Mouse (Mus musculus) lung, embryonic 15.5 days (tissue): ENCODE measurements around the gene Dmgdh. TPM values are rescaled to one million over a fixed set of nuclear protein-coding genes. Genes with fewer than 3 reads are reported as not detected.

Source experiments
- ATAC-seq: fragments of 200-750 bp; cut with Nextera tagmentation; 2 replicates; pipeline ENCODE4 v1.8.0; 2017; ENCODE audit warnings: moderate number of reproducible peaks, borderline replicate concordance; ENCODE audit not compliant: low FRiP score, low TSS enrichment; ENCODE audit errors: extremely low read depth
- H3K27ac ChIP-seq: fragments of 300-500 bp; sonication (generic); 2 replicates; pipeline ENCODE4 v1.5.1; 2015; ENCODE audit warnings: moderate library complexity, mild to moderate bottlenecking, inconsistent platforms
- H3K27me3 ChIP-seq: fragments of 300-500 bp; sonication (generic); 2 replicates; pipeline ENCODE4 v1.6.1; 2015; ENCODE audit warnings: inconsistent platforms
- H3K36me3 ChIP-seq: fragments of 300-500 bp; sonication (generic); 2 replicates; pipeline ENCODE4 v1.6.1; 2015; ENCODE audit warnings: inconsistent platforms
- H3K4me1 ChIP-seq: fragments of 300-500 bp; sonication (generic); 2 replicates; pipeline ENCODE4 v1.6.1; 2015; ENCODE audit warnings: inconsistent platforms
- H3K4me2 ChIP-seq: fragments of 300-500 bp; sonication (generic); 2 replicates; pipeline ENCODE4 v1.6.1; 2015; ENCODE audit warnings: inconsistent platforms, mild to moderate bottlenecking, moderate library complexity
- H3K4me3 ChIP-seq: fragments of 300-500 bp; sonication (generic); 2 replicates; pipeline ENCODE4 v1.5.1; 2015; ENCODE audit warnings: mild to moderate bottlenecking, inconsistent platforms
- H3K9ac ChIP-seq: fragments of 300-500 bp; sonication (generic); 2 replicates; pipeline ENCODE4 v1.6.1; 2015; ENCODE audit warnings: inconsistent platforms
- H3K9me3 ChIP-seq: fragments of 300-500 bp; sonication (generic); 2 replicates; pipeline ENCODE4 v1.6.1; 2016; ENCODE audit warnings: inconsistent platforms
- WGBS: fragments of 180-500 bp; shearing (Covaris S2); methylation state at CpG from one replicate; pipeline ENCODE4 v1.1.7; 2015; 5-methylcytosine and 5-hydroxymethylcytosine counted together
- polyA plus RNA-seq: library from polyadenylated mRNA; unstranded; fragments of >200 nt; fragmentation: Nextera tagmentation; extraction: Ambion mirVana; gene quantifications from 2 replicates; pipeline ENCODE4 v1.2.1, GENCODE M21; 2015

Dmgdh gene
- polyA plus RNA-seq, 1 experiment from 2014 or later: not detected

DNA sequence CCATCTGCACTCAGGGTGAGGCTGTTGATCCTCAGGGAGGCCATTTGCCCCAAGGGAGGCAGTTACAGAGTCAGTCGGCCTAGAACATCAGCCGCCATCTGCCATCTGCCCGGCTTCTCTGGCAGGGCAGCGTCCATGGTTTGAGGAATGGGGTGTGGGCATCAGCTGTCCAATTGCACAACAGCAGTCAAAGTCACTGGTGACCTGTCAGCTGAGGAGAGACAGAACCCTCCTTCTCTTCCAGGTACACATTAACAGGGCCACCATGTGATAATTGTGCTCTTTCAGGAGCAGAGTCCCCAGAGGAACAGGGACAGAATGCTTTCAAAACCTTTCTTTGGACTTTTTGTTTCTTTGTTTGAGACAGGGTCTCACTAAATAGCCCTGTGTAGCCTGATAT, 1.9 kb upstream of the Dmgdh start:
- peaks cover 11% of the 10 kb centered on the region for H3K27me3 ChIP-seq
- H3K9ac ChIP-seq: no peak overlapping the region
- H3K4me2 ChIP-seq: no peak overlapping the region
- H3K4me1 ChIP-seq: peaks cover 7% of the 10 kb centered on the region; the same call in 1 of the 2 replicates
- H3K36me3 ChIP-seq: no peaks in the 10 kb centered on the region
- no peak overlapping the region for H3K4me3 ChIP-seq
- no peak overlapping the region for H3K27ac ChIP-seq
- ATAC-seq: no peak
- no peaks in the 10 kb centered on the region for H3K9me3 ChIP-seq
- 78% methylated on average over 4 of the region's 4 CpGs for WGBS

DNA sequence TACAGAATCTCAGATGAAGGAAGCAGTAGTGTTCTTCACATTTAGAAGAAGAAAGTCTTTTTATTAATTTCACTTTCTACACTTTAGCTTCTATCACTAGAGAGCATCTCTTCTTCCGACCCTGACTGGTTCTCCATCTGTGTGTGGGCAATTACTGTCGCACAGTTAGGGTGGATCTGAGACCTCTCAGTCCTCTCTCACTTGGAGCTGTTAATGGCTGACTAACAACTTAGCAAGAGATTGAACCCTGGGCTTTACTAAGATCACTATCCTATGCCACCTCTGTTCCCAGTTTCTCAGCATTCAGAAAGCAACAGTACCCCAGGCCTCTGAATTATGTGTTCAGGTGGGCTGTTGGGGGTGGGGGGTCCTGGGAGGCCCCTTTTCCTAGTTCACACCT, 937 bp upstream of the Dmgdh start:
- 57% methylated on average over 2 of the region's 2 CpGs for WGBS
- no peaks in the 10 kb centered on the region for H3K9me3 ChIP-seq
- H3K27ac ChIP-seq: no peak overlapping the region

GRCm38 (mm10) chr13:93676864-93677263, 2.6 kb downstream of the Dmgdh start:
- WGBS: 66% methylated on average over 9 of the region's 9 CpGs
- no peak for ATAC-seq

More for the DNA sequence above, 937 bp upstream of the Dmgdh start:
- no peaks in the 10 kb centered on the region for H3K36me3 ChIP-seq
- H3K27me3 ChIP-seq: peaks cover 11% of the 10 kb centered on the region
- no peak for ATAC-seq
- H3K4me2 ChIP-seq: no peak overlapping the region
- no peak overlapping the region for H3K4me3 ChIP-seq
- H3K9ac ChIP-seq: no peak overlapping the region
- H3K4me1 ChIP-seq: peaks cover 7% of the 10 kb centered on the region; the same call in 1 of the 2 replicates

DNA sequence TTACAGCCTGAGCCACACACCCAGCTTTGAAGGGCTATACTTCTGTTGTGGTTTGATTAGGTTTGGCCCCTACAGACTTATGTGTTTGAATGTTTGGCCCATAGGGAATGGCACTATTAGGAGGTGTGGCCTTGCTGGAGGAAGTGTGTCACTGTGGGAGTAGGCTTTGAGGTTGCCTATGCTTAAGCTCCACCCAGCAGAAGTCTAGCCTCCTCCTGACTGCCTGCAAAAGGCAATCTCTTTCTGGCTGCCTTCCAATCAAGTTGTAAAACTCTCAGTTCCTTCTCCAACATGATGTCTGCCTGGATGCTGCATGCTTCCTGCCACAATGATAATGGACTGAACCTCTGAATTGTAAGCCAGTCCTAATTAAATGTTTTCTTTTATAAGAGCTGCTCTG, 9.1 kb downstream of the Dmgdh start:
- H3K27me3 ChIP-seq: no peaks in the 10 kb centered on the region
- H3K4me3 ChIP-seq: no peak overlapping the region
- no peak overlapping the region for H3K4me2 ChIP-seq
- no peaks in the 10 kb centered on the region for H3K36me3 ChIP-seq
- H3K9me3 ChIP-seq: no peaks in the 10 kb centered on the region
- ATAC-seq: no peak
- no peaks in the 10 kb centered on the region for H3K4me1 ChIP-seq
- no peak overlapping the region for H3K27ac ChIP-seq
- H3K9ac ChIP-seq: no peak overlapping the region

More at GRCm38 (mm10) chr13:93676864-93677263, 2.6 kb downstream of the Dmgdh start:
- H3K27ac ChIP-seq: no peak overlapping the region
- peaks cover 7% of the 10 kb centered on the region; the same call in 1 of the 2 replicates for H3K4me1 ChIP-seq
- H3K36me3 ChIP-seq: no peaks in the 10 kb centered on the region
- no peaks in the 10 kb centered on the region for H3K9me3 ChIP-seq
- H3K4me2 ChIP-seq: no peak overlapping the region
- no peak overlapping the region for H3K4me3 ChIP-seq
- H3K27me3 ChIP-seq: peaks cover 11% of the 10 kb centered on the region
- H3K9ac ChIP-seq: no peak overlapping the region

GRCm38 (mm10) chr13:93685226-93685625, 11.0 kb downstream of the Dmgdh start:
- ATAC-seq: no peak
- Histone ChIP-seq H3K9ac (no peak overlapping the region), H3K4me1 (no peaks in the 10 kb centered on the region), H3K4me2 (no peak overlapping the region), H3K9me3 (no peaks in the 10 kb centered on the region), H3K4me3 (no peak overlapping the region), H3K27ac (no peak overlapping the region), H3K27me3 (no peaks in the 10 kb centered on the region), H3K36me3 (no peaks in the 10 kb centered on the region)
- WGBS: 81% methylated on average over 4 of the region's 4 CpGs

DNA sequence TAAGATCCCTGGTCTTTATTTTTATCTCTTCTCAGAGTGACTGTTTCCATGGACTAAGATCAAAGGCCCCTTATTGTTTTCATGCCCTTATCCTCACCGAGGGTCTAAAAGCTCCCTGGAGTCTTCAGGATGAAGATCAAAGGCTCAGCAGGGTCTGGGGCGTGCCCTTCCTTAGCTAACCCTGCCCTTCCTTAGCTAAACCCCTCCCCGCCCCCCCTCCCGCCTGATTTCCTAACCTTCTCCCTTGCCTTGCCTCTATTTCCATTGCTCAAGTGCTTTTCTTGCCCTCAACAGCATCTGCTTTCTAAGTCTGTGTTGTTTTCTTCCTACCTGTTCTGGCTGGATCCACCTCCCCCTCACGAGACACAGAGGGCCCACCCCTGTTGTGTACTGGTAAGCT, 13.1 kb downstream of the Dmgdh start:
- Histone ChIP-seq H3K36me3 (no peaks in the 10 kb centered on the region), H3K4me2 (no peak overlapping the region), H3K4me3 (no peak overlapping the region), H3K4me1 (no peaks in the 10 kb centered on the region), H3K9me3 (no peaks in the 10 kb centered on the region), H3K27ac (no peak overlapping the region), H3K27me3 (no peaks in the 10 kb centered on the region), H3K9ac (no peak overlapping the region)
- WGBS: 10% methylated on average over 5 of the region's 5 CpGs
- ATAC-seq: no peak

- no peak overlapping the region for H3K27ac ChIP-seq
- WGBS: 91% methylated on average over 3 of the region's 3 CpGs
- no peaks in the 10 kb centered on the region for H3K36me3 ChIP-seq
- H3K4me2 ChIP-seq: no peak overlapping the region
- H3K4me3 ChIP-seq: no peak overlapping the region
- no peak overlapping the region for H3K9ac ChIP-seq
- no peaks in the 10 kb centered on the region for H3K4me1 ChIP-seq
- H3K27me3 ChIP-seq: no peaks in the 10 kb centered on the region
- no peaks in the 10 kb centered on the region for H3K9me3 ChIP-seq
- ATAC-seq: no peak
These were observed 15.3 kb downstream of the Dmgdh start for GRCm38 (mm10) chr13:93689566-93689965.

DNA sequence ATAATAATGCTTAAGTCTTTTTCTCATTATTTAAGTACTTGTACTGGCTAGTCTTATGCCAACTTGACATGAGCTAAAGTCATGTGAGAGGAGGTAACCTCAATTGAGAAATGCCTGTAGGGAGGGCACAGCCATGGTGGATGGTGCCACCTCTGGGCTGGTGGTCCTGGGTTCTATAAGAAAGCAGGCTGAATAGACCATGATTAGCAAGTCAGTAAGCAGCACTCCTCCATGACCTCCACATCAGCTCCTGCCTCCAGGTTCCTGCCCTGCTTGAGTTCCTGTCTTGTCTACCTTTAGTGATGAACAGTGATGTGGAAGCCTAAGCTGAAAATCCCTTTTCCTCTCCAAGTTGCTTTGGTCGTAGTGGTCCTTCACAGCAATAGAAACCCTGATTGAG, 16.6 kb downstream of the Dmgdh start:
- Histone ChIP-seq H3K4me2 (no peak overlapping the region), H3K27me3 (no peaks in the 10 kb centered on the region), H3K4me3 (no peak overlapping the region), H3K9ac (no peak overlapping the region), H3K4me1 (no peaks in the 10 kb centered on the region), H3K27ac (no peak overlapping the region), H3K9me3 (no peaks in the 10 kb centered on the region), H3K36me3 (no peaks in the 10 kb centered on the region)
- 97% methylated on average over 1 of the region's 1 CpGs for WGBS
- ATAC-seq: no peak

DNA sequence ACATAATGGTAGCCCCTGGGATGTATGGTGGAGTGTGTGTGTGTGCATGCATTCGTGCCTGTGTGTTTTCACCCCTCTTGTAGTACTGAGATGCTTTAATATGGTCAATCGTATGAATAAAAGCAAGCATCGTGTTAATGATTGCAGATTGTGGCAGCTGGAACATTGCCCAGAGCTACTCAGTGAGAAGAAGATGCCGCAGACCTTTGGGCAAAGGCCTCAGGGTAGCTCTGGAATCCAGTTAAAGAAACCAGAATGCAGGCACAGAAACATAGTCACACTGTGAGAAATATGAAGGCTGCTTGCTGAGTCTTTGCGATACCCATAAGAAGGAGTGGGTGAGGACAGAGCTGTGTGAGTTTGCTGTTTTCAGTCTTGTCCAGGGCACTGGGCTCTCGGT, 24.6 kb downstream of the Dmgdh start:
- H3K4me2 ChIP-seq: no peak overlapping the region
- H3K9ac ChIP-seq: no peak overlapping the region
- no peaks in the 10 kb centered on the region for H3K4me1 ChIP-seq
- H3K4me3 ChIP-seq: no peak overlapping the region
- no peak for ATAC-seq
- H3K27ac ChIP-seq: no peak overlapping the region
- H3K36me3 ChIP-seq: no peaks in the 10 kb centered on the region
- no peaks in the 10 kb centered on the region for H3K27me3 ChIP-seq
- 48% methylated on average over 6 of the region's 6 CpGs for WGBS
- no peaks in the 10 kb centered on the region for H3K9me3 ChIP-seq

GRCm38 (mm10) chr13:93705697-93706096, 31.5 kb downstream of the Dmgdh start:
- H3K9ac ChIP-seq: no peak overlapping the region
- H3K27me3 ChIP-seq: no peaks in the 10 kb centered on the region
- no peaks in the 10 kb centered on the region for H3K36me3 ChIP-seq
- H3K9me3 ChIP-seq: no peaks in the 10 kb centered on the region
- peak; percentile 49 for ATAC-seq
- no peaks in the 10 kb centered on the region for H3K4me1 ChIP-seq
- no peak overlapping the region for H3K4me2 ChIP-seq
- WGBS: 52% methylated on average over 4 of the region's 4 CpGs
- H3K4me3 ChIP-seq: no peak overlapping the region
- H3K27ac ChIP-seq: peak overlapping the region; percentile 51

- no peaks in the 10 kb centered on the region for H3K9me3 ChIP-seq
- no peak overlapping the region for H3K4me2 ChIP-seq
- H3K9ac ChIP-seq: no peak overlapping the region
- no peaks in the 10 kb centered on the region for H3K27me3 ChIP-seq
- ATAC-seq: no peak
- no peaks in the 10 kb centered on the region for H3K36me3 ChIP-seq
- H3K27ac ChIP-seq: no peak overlapping the region
- H3K4me1 ChIP-seq: no peaks in the 10 kb centered on the region
- WGBS: 55% methylated on average over 4 of the region's 4 CpGs
- no peak overlapping the region for H3K4me3 ChIP-seq
These were observed 33.0 kb downstream of the Dmgdh start for GRCm38 (mm10) chr13:93707271-93707670.

DNA sequence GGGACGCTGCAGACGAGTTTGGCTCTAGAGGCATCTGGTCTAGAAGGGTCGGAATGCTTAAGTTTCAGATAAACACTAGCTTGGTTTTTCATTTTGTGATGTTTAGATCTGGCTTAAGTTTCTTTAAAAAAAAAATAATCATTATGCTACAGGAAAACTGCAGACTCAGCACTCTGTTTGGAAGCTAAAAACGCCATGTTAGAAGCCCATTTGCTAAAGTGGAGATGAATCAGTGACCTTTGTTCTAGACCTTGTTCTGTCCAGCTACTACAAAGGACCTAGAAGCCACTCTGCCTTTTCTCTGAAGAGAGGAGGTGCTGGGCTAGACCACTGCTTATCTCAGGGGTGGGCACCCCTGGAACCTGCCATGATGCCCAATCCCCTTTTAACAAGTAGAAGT, 36.1 kb downstream of the Dmgdh start:
- Histone ChIP-seq H3K4me2 (no peak overlapping the region), H3K9me3 (no peaks in the 10 kb centered on the region), H3K27me3 (no peaks in the 10 kb centered on the region), H3K4me1 (no peaks in the 10 kb centered on the region), H3K4me3 (no peak overlapping the region), H3K27ac (no peak overlapping the region), H3K9ac (no peak overlapping the region), H3K36me3 (no peaks in the 10 kb centered on the region)
- ATAC-seq: no peak
- 87% methylated on average over 4 of the region's 4 CpGs for WGBS

DNA sequence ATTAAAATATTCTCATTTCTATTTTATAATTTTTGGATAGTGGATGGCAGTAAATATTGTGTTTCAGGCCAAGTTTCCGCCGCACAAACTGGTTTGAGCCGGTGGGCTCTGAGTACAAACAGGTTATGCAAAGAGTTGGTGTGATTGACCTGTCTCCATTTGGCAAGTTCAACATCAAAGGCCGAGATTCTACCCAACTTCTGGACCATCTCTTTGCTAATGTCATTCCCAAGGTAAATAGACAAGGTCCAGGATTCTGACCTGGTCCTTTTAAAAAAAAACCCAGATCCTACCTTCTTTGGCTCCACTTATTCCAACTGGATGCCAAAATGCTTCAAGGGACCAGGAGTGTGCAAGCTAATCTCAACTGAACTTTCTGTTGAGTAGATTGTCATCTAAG, 37.0 kb downstream of the Dmgdh start:
- no peaks in the 10 kb centered on the region for H3K4me1 ChIP-seq
- H3K4me3 ChIP-seq: no peak overlapping the region
- WGBS: 83% methylated on average over 4 of the region's 4 CpGs
- no peaks in the 10 kb centered on the region for H3K27me3 ChIP-seq
- no peaks in the 10 kb centered on the region for H3K36me3 ChIP-seq
- no peak overlapping the region for H3K4me2 ChIP-seq
- no peak overlapping the region for H3K9ac ChIP-seq
- H3K27ac ChIP-seq: no peak overlapping the region
- ATAC-seq: no peak
- H3K9me3 ChIP-seq: no peaks in the 10 kb centered on the region
